Mouse (Mus musculus) cerebellum, adult 11-12 months (tissue): ENCODE data around the gene Olfr352.

Experiments
- DNase-seq: peaks from one replicate; pipeline ENCODE4 v3.0.0; 2022

The Olfr352 gene

GRCm38 (mm10) chr2:36868160-36868559, at the start of gene Olfr352:
Gene Olfr352, plus strand, starts transcription at chr2:36868460.
- DNase-seq, result no peak

- DNase-seq, result no peak
These were observed 22.2 kb upstream of the Olfr352 start, which contains the start of gene Olfr350 for GRCm38 (mm10) chr2:36846010-36846409. Gene Olfr350, plus strand, starts transcription at chr2:36846310.

DNA sequence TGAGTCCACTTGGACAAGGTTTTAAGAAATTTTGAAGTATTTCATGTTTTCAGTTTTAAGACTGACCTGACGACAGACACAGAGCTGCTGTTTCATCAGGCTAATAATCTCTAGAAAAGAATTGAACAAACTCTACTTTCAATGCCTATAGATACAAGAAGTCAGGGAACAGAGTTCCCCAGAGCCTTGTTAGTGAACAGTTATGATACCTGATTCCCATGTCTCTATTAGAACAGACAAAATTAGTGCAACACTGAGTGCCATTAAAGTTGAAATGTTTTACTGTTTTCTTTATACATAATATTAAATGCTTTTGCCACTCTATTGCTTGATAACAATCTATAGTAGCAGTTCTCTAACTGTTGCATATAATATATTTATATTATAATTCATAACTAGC, 5.7 kb upstream of the Olfr352 start, which contains the start of gene Olfr351:
Olfr351 (minus strand) TSS at position 101 of the 400 bp plus-strand sequence.
- no peak for DNase-seq

DNA sequence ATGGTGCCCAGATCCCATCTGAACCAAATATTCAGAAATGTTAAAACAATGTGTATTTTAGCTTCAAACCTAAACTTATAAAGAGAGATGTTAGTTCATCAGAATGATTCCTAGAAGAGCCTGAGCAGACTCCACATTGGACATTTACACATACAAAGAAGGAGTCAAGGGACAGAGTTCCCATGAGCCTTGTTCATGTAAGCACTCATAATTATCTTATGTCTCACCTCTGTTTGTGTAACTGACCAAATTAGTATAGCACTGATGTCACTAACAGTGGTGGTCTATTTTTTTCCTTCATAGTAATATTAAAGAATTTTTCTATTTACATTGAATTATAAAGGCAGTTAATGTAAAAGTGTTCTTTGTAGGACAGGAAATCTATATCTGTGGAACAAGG, 24.6 kb downstream of the Olfr352 start, which contains the start of gene Olfr353:
Olfr353 (minus strand) TSS at position 101 of the 400 bp plus-strand sequence.
- no peak for DNase-seq

DNA sequence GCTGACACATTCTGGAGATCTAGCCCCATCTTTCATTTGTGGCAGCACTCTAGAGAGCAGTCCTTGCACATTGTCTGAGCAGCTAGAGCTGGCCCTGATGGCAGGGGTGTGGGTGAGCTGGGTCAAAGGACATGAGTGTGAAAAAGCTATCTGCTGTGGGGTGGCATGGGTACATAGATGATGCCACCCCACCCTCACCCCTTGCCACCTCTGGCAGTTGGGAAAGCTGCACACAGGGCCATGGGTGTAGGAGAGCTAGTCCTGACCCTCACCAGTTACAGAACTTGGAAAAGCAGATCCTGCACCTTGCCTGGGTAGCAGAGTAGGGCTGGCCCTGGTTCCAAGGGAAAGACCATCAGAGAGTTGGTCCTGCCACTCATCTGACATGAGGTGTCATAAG, 28.9 kb downstream of the Olfr352 start:
- no peak for DNase-seq

DNA sequence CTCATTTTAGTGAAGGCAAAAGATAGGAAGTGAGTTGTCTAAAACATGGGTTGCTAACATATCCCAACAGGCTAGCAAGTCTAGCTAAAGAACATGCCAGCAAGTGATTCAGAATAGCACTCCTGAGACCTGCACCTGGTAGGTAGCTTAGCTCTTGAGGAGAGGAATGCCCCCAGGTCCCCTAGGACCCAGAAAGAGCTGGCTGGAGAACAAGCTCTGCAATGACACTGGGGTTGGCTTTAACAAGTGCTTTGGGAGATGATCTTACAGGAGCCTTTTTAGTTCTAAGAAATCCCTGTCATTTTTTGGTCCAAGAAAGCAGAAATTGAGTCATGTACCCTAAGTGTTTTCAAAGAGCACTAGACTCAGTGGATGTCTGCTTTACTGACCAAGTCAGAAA, 37.1 kb downstream of the Olfr352 start, which contains the start of gene Olfr354:
Olfr354 (plus strand) TSS at position 301 of the 400 bp plus-strand sequence.
- DNase-seq, result no peak
